Mouse (Mus musculus) forebrain, embryonic 12.5 days (tissue): ENCODE measurements around the gene Ccdc12. TPM values are rescaled to one million over a fixed set of nuclear protein-coding genes. Genes with fewer than 3 reads are reported as not detected.
A peak's percentile ranks its signal among the peaks of the same experiment; 100 is the strongest.

Experiments
- ATAC-seq: fragments of 200-750 bp; cut with Nextera tagmentation; 2 replicates; pipeline ENCODE4 v1.8.0; 2017; ENCODE audit warnings: moderate TSS enrichment; ENCODE audit not compliant: low FRiP score
- H3K27ac ChIP-seq: fragments of 300-500 bp; sonication (generic); 2 replicates; pipeline ENCODE4 v1.5.1; 2016; ENCODE audit warnings: mild to moderate bottlenecking
- H3K27me3 ChIP-seq: fragments of 300-500 bp; sonication (generic); 2 replicates; pipeline ENCODE4 v1.6.1; 2016; ENCODE audit warnings: mild to moderate bottlenecking
- H3K36me3 ChIP-seq: fragments of 300-500 bp; sonication (generic); replicated peaks from 2 replicates; pipeline ENCODE4 v1.6.1; 2016; ENCODE audit warnings: mild to moderate bottlenecking
- H3K4me1 ChIP-seq: fragments of 300-500 bp; sonication (generic); 2 replicates; pipeline ENCODE4 v1.6.1; 2016
- H3K4me2 ChIP-seq: fragments of 300-500 bp; sonication (generic); 2 replicates; pipeline ENCODE4 v1.6.1; 2016; ENCODE audit warnings: mild to moderate bottlenecking, moderate library complexity
- H3K4me3 ChIP-seq: fragments of 300-500 bp; sonication (generic); replicated peaks from 2 replicates; pipeline ENCODE4 v1.5.1; 2016; ENCODE audit warnings: mild to moderate bottlenecking
- H3K9ac ChIP-seq: fragments of 300-500 bp; sonication (generic); 2 replicates; pipeline ENCODE4 v1.6.1; 2016; ENCODE audit warnings: mild to moderate bottlenecking
- H3K9me3 ChIP-seq: fragments of 300-500 bp; sonication (generic); 2 replicates; pipeline ENCODE4 v1.6.1; 2016
- WGBS: fragments of 180-500 bp; shearing (Covaris S2); methylation state at CpG from one replicate; pipeline ENCODE4 v1.1.7; 2016; 5-methylcytosine and 5-hydroxymethylcytosine counted together
- polyA plus RNA-seq: library from polyadenylated mRNA; unstranded; fragments of >200 nt; fragmentation: Nextera tagmentation; extraction: Ambion mirVana; gene quantifications from 2 replicates; pipeline ENCODE4 v1.2.1, GENCODE M21; 2016

The Ccdc12 gene
- polyA plus RNA-seq, 1 experiment from 2014 or later, result 143 TPM

DNA sequence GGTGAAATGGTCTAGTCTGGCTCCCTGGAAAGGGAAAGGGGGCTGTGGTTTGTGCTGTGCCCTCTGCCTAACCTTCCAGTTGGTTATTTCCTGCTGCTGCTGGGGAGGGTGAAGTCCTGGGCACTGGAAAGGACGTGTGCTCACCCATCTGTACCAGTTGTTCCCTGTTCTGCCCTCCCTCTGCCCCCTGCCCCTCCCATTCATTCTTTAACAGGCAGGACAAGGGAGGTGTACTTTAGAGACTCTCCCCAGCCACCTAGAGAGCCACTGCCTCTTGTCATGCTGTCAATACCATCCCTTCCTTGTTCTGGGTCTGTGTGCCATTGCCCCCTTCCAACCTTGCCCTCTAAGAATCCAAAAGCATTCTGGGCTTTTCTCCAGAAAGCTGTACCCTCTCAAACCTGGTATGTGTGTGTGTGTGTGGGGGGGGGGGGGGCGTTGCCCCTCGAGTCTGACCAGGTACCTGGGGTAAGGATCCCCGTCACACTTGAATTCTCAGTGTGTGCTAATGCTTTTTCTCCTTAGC is 27.3 kb downstream of the Ccdc12 start:
- WGBS, result 70% methylated on average over 4 of the region's 4 CpGs
- Histone ChIP-seq H3K36me3 (peaks cover 6% of the 10 kb centered on the region), H3K9me3 (no peaks in the 10 kb centered on the region), H3K4me1 (peaks cover 45% of the 10 kb centered on the region), H3K4me3 (no peak overlapping the region), H3K4me2 (no peak overlapping the region), H3K27me3 (no peaks in the 10 kb centered on the region), H3K27ac (peak overlapping the region; percentile 81), H3K9ac (0 out of 2 replicates have a peak overlapping the region, but pooled peaks have one; percentile 5)
- ATAC-seq, result no peak

GRCm38 (mm10) chr9:110684100-110684831 is 28.0 kb downstream of the Ccdc12 start:
- 69% methylated on average over 6 of the region's 6 CpGs for WGBS
- ATAC-seq, result no peak
- Histone ChIP-seq H3K4me1 (peaks cover 45% of the 10 kb centered on the region), H3K9ac (0 out of 2 replicates have a peak overlapping the region, but pooled peaks have one; percentile 5), H3K4me2 (no peak overlapping the region), H3K4me3 (no peak overlapping the region), H3K27ac (peak overlapping the region; percentile 81), H3K36me3 (peaks cover 6% of the 10 kb centered on the region), H3K9me3 (no peaks in the 10 kb centered on the region), H3K27me3 (no peaks in the 10 kb centered on the region)

- H3K4me2 ChIP-seq, result no peak overlapping the region
- WGBS, result 86% methylated on average over 8 of the region's 8 CpGs
- H3K9ac ChIP-seq, result no peak overlapping the region
- H3K9me3 ChIP-seq, result no peaks in the 10 kb centered on the region
- H3K36me3 ChIP-seq, result no peaks in the 10 kb centered on the region
- H3K4me1 ChIP-seq, result peaks cover 45% of the 10 kb centered on the region
- H3K27me3 ChIP-seq, result no peaks in the 10 kb centered on the region
- no peak overlapping the region for H3K4me3 ChIP-seq
- H3K27ac ChIP-seq, result peak overlapping the region; percentile 46; the same call in 1 of the 2 replicates
- no peak for ATAC-seq
These were observed 28.9 kb downstream of the Ccdc12 start for GRCm38 (mm10) chr9:110685187-110685586.

- H3K4me1 ChIP-seq, result peaks cover 45% of the 10 kb centered on the region
- peak overlapping the region; percentile 33; the same call in 1 of the 2 replicates for H3K9ac ChIP-seq
- no peak for ATAC-seq
- no peak overlapping the region for H3K4me2 ChIP-seq
- peak overlapping the region; percentile 46 for H3K27ac ChIP-seq
- no peaks in the 10 kb centered on the region for H3K27me3 ChIP-seq
- 88% methylated on average over 5 of the region's 5 CpGs for WGBS
- no peaks in the 10 kb centered on the region for H3K36me3 ChIP-seq
- H3K9me3 ChIP-seq, result no peaks in the 10 kb centered on the region
- H3K4me3 ChIP-seq, result no peak overlapping the region
These were observed 29.3 kb downstream of the Ccdc12 start for GRCm38 (mm10) chr9:110685591-110685990.

DNA sequence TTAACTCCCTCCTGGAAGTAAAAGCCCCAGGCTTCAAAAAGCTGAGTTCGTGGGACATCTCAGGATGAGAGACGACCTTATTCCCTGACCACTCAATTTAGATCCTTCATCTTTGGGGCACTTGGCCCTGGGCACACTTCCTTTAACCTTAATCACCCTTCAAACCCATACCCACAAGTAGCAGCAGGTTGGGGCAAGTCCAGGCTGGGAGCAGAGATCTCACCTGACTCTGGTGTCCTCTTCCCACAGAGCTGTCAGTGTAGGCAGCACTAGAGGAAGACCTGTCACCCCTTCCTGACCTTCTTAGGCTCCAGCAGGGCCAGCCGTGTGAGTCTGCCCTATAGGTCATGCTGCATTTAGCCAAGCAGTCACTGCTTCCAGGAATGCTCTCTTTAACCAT is 30.2 kb downstream of the Ccdc12 start:
- peaks cover 40% of the 10 kb centered on the region for H3K4me1 ChIP-seq
- H3K9me3 ChIP-seq, result no peaks in the 10 kb centered on the region
- no peak overlapping the region for H3K4me2 ChIP-seq
- no peak overlapping the region for H3K27ac ChIP-seq
- H3K27me3 ChIP-seq, result no peaks in the 10 kb centered on the region
- H3K36me3 ChIP-seq, result no peaks in the 10 kb centered on the region
- WGBS, result 66% methylated on average over 3 of the region's 3 CpGs
- no peak overlapping the region for H3K9ac ChIP-seq
- no peak overlapping the region for H3K4me3 ChIP-seq
- ATAC-seq, result no peak

GRCm38 (mm10) chr9:110687061-110687460 is 30.8 kb downstream of the Ccdc12 start:
- WGBS, result 69% methylated on average over 5 of the region's 5 CpGs
- H3K36me3 ChIP-seq, result no peaks in the 10 kb centered on the region
- no peak overlapping the region for H3K9ac ChIP-seq
- H3K9me3 ChIP-seq, result no peaks in the 10 kb centered on the region
- H3K27ac ChIP-seq, result 0 out of 2 replicates have a peak overlapping the region, but pooled peaks have one; percentile 31
- no peaks in the 10 kb centered on the region for H3K27me3 ChIP-seq
- no peak for ATAC-seq
- no peak overlapping the region for H3K4me3 ChIP-seq
- no peak overlapping the region for H3K4me2 ChIP-seq
- H3K4me1 ChIP-seq, result peaks cover 36% of the 10 kb centered on the region

DNA sequence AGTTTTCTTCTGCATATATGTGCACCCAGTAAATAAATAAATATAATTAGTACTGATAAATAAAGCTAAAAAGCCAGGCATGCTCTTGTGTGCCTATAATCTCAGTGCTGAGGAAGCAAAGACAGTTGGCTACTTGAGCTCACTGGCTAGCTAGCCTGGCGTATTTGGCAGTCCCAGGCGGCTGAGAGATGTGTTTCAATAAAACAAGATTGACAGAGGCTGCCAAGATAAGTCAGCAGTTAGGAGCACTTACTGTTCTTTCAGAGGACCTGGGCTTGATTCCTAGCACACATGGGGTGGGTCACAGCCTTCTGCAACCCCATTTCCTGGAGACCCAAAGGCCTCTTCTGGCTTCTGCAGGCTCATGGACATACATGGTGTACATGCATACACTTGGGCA is 31.5 kb downstream of the Ccdc12 start:
- 80% methylated on average over 2 of the region's 2 CpGs for WGBS
- Histone ChIP-seq H3K36me3 (0 out of 2 replicates have a peak, but pooled peaks cover 2% of the 10 kb centered on the region), H3K9me3 (no peaks in the 10 kb centered on the region), H3K27ac (no peak overlapping the region), H3K27me3 (no peaks in the 10 kb centered on the region), H3K9ac (no peak overlapping the region), H3K4me2 (no peak overlapping the region), H3K4me3 (no peak overlapping the region), H3K4me1 (peaks cover 29% of the 10 kb centered on the region)
- no peak for ATAC-seq

GRCm38 (mm10) chr9:110689261-110689779 is 33.0 kb downstream of the Ccdc12 start:
- 91% methylated on average over 8 of the region's 8 CpGs for WGBS
- H3K27ac ChIP-seq, result no peak overlapping the region
- peaks cover 16% of the 10 kb centered on the region for H3K4me1 ChIP-seq
- H3K9me3 ChIP-seq, result no peaks in the 10 kb centered on the region
- H3K27me3 ChIP-seq, result no peaks in the 10 kb centered on the region
- ATAC-seq, result no peak
- no peak overlapping the region for H3K4me3 ChIP-seq
- no peak overlapping the region for H3K9ac ChIP-seq
- H3K4me2 ChIP-seq, result no peak overlapping the region
- peaks cover 13% of the 10 kb centered on the region for H3K36me3 ChIP-seq

- Histone ChIP-seq H3K4me3 (no peak overlapping the region), H3K9ac (no peak overlapping the region), H3K27ac (no peak overlapping the region), H3K27me3 (no peaks in the 10 kb centered on the region), H3K9me3 (no peaks in the 10 kb centered on the region), H3K36me3 (peaks cover 31% of the 10 kb centered on the region), H3K4me2 (no peak overlapping the region), H3K4me1 (no peaks in the 10 kb centered on the region)
- WGBS, result 91% methylated on average over 4 of the region's 4 CpGs
- no peak for ATAC-seq
These were observed 39.0 kb downstream of the Ccdc12 start for GRCm38 (mm10) chr9:110695165-110695755.

DNA sequence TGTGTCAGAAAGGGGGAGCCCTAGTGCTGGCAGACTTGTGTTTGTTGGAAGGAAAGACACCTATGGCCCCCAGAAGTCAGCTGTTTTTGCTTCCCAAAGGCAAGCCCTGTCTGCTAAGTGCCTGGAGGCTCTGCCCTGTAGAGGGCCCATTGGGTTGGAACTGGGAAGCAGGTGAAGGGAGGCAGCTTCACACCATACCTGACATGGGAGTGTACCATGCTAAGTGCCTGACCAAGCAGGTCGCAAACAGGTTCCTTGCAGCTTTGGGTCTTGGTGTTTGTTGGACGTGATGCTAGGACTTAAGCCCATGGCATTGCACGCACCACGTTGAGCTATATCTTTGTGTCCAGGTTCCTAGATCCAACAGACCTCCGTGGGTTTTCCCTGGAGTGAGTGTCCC is 40.1 kb downstream of the Ccdc12 start:
- Histone ChIP-seq H3K4me2 (no peak overlapping the region), H3K9ac (no peak overlapping the region), H3K36me3 (peaks cover 38% of the 10 kb centered on the region), H3K27ac (no peak overlapping the region), H3K9me3 (no peaks in the 10 kb centered on the region), H3K4me1 (no peaks in the 10 kb centered on the region), H3K4me3 (no peak overlapping the region), H3K27me3 (no peaks in the 10 kb centered on the region)
- ATAC-seq, result no peak
- 90% methylated on average over 5 of the region's 5 CpGs for WGBS

- no peaks in the 10 kb centered on the region for H3K9me3 ChIP-seq
- H3K4me3 ChIP-seq, result no peak overlapping the region
- no peak overlapping the region for H3K4me2 ChIP-seq
- no peak overlapping the region for H3K9ac ChIP-seq
- H3K4me1 ChIP-seq, result no peaks in the 10 kb centered on the region
- no peak for ATAC-seq
- H3K27ac ChIP-seq, result no peak overlapping the region
- peaks cover 38% of the 10 kb centered on the region for H3K36me3 ChIP-seq
- H3K27me3 ChIP-seq, result no peaks in the 10 kb centered on the region
- WGBS, result 85% methylated on average over 3 of the region's 3 CpGs
These were observed 41.2 kb downstream of the Ccdc12 start for GRCm38 (mm10) chr9:110697465-110697864.

GRCm38 (mm10) chr9:110699574-110699973 is 43.3 kb downstream of the Ccdc12 start:
- no peak overlapping the region for H3K4me3 ChIP-seq
- no peaks in the 10 kb centered on the region for H3K27me3 ChIP-seq
- 93% methylated on average over 3 of the region's 3 CpGs for WGBS
- H3K9me3 ChIP-seq, result no peaks in the 10 kb centered on the region
- H3K4me2 ChIP-seq, result no peak overlapping the region
- no peaks in the 10 kb centered on the region for H3K4me1 ChIP-seq
- no peak for ATAC-seq
- no peak overlapping the region for H3K9ac ChIP-seq
- peaks cover 24% of the 10 kb centered on the region for H3K36me3 ChIP-seq
- no peak overlapping the region for H3K27ac ChIP-seq
